Mouse (Mus musculus): ENCODE results near the gene Atad1. TPM values are rescaled to one million over a fixed set of nuclear protein-coding genes. Genes with fewer than 3 reads are reported as not detected.
"Not testable (repeated sequence)": the region's sequence is repeated elsewhere in the genome, so short reads cannot be mapped to it uniquely, and the experiment has no call there.

Atad1 gene
- polyA plus RNA-seq, 1 experiment from 2014 or later: 125 TPM

DNA sequence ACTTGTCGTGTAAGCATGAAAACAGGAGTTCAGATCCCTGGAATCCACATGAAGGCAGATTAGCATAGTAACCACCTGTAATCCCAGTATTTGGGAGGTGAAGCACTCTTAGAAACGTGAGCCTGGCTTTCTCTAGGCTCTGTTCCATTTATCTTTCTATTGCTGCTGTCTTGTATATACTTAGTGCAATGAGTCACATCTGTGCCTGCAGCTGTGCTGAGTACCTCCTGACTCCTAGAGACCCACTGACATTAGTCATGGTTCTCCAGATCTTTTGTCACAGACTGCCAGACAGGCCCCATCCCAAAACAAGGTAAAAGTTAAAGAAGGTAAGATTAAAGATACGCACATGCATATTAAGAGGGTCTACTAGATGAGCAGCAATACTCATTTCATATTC is 37.4 kb downstream of the Atad1 start:
- no peak overlapping the region for H3K4me2 ChIP-seq
- ATAC-seq (ENCODE audit: low FRiP score): no peak
- no peaks in the 10 kb centered on the region for H3K27me3 ChIP-seq
- H3K4me3 ChIP-seq: no peak overlapping the region
- 86% methylated on average over 3 of the region's 3 CpGs for WGBS
- peaks cover 73% of the 10 kb centered on the region for H3K36me3 ChIP-seq
- H3K9ac ChIP-seq: no peak overlapping the region
- no peak overlapping the region for H3K27ac ChIP-seq
- no peaks in the 10 kb centered on the region for H3K4me1 ChIP-seq (replicated peaks)
- no peaks in the 10 kb centered on the region for H3K9me3 ChIP-seq

DNA sequence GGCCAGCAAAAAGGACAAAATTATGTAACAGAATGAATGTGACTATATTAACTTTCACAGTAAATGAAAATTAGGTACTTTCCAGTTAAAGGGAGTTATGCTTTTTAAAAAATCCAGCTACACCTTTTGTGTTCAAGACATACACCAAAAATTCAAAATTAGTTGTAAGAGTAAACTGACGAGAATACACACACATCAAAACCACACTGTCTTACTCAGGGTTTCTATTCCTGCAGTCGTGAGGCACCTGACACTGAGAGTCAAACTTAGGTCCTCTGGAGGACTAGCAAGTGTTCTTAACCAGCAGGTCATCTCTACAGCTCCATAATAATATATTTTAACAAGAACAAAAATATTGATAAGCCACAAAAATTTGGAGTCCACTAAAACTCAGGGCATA is 42.9 kb downstream of the Atad1 start:
- Histone ChIP-seq H3K36me3 (peaks cover 74% of the 10 kb centered on the region), H3K27me3 (no peaks in the 10 kb centered on the region), H3K27ac (no peak overlapping the region), H3K9ac (no peak overlapping the region), H3K9me3 (no peaks in the 10 kb centered on the region), H3K4me2 (no peak overlapping the region), H3K4me3 (no peak overlapping the region), H3K4me1 (replicated peaks) (no peaks in the 10 kb centered on the region)
- no peak for ATAC-seq (ENCODE audit: low FRiP score)
- 93% methylated on average over 2 of the region's 2 CpGs for WGBS

DNA sequence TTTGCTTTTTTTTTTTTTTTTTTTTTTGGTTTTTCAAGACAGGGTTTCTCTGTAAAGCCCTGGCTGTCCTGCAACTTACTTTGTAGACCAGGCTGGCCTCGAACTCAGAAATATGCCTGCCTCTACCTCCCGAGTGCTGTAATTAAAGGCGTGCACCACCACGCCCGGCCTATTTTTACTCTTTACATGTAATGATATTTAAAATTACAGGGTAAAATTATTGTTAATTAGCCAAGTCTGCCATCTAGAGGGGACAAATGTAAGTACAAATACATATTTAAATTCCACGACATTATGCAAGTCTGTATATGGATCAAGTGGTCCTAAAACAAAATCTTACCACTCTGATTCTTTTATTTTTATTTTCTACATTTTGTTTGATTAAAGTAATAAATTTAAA is 49.9 kb downstream of the Atad1 start:
- Histone ChIP-seq H3K9ac (no peak overlapping the region), H3K4me3 (no peak overlapping the region), H3K9me3 (no peaks in the 10 kb centered on the region), H3K27ac (no peak overlapping the region), H3K27me3 (no peaks in the 10 kb centered on the region), H3K4me1 (replicated peaks) (no peaks in the 10 kb centered on the region), H3K4me2 (no peak overlapping the region), H3K36me3 (peaks cover 50% of the 10 kb centered on the region)
- ATAC-seq (ENCODE audit: low FRiP score): no peak
- WGBS: 81% methylated on average over 6 of the region's 6 CpGs

DNA sequence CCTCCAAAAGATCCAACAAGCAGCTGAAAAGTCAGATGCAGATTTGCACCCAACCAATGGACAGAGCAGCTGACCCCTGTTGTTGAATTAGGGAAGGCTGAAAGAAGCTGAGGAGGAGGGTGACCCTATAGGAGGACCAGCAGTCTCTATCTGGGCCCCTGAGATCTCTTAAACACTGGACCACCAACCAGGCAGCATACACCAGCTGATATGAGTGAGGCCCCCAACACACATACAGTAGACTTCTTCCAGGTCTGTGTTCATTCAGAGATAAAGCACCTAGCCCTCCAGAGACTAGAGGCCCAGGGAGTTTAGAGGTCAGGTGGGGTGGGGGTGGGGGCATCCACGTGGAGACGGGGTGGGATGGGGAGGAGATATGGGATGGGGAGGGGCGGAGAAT is 51.4 kb downstream of the Atad1 start:
- H3K36me3 ChIP-seq: peaks cover 40% of the 10 kb centered on the region
- not testable (repeated sequence) for ATAC-seq (ENCODE audit: low FRiP score); H3K27me3 ChIP-seq; H3K4me2 ChIP-seq; H3K9ac ChIP-seq; H3K27ac ChIP-seq; H3K4me1 ChIP-seq (replicated peaks); H3K4me3 ChIP-seq; H3K9me3 ChIP-seq
- WGBS: 89% methylated on average over 3 of the region's 3 CpGs

DNA sequence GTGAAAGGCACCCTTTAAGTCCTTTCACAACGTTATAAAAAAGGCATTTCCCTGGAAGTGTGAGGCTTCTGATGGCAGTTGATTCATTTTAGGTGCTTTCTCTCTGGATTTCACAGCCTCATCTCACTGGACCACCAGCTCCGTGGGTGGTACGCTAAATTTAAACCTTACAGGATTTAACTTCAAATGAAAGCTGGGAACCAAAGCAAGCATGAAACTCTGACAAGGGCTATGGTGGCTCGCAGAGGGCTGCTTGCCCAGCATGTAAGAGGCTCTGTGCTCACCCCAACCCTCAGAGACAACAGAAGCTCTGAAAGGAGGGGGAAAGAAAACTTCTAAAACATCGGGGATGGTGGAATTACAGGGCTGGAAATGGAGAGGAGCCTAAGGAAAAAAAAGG is 51.9 kb downstream of the Atad1 start:
- Histone ChIP-seq H3K9ac (no peak overlapping the region), H3K27ac (no peak overlapping the region), H3K36me3 (peaks cover 39% of the 10 kb centered on the region), H3K27me3 (no peaks in the 10 kb centered on the region), H3K4me1 (replicated peaks) (no peaks in the 10 kb centered on the region), H3K9me3 (no peaks in the 10 kb centered on the region), H3K4me2 (no peak overlapping the region), H3K4me3 (no peak overlapping the region)
- ATAC-seq (ENCODE audit: low FRiP score): no peak
- 87% methylated on average over 5 of the region's 5 CpGs for WGBS

DNA sequence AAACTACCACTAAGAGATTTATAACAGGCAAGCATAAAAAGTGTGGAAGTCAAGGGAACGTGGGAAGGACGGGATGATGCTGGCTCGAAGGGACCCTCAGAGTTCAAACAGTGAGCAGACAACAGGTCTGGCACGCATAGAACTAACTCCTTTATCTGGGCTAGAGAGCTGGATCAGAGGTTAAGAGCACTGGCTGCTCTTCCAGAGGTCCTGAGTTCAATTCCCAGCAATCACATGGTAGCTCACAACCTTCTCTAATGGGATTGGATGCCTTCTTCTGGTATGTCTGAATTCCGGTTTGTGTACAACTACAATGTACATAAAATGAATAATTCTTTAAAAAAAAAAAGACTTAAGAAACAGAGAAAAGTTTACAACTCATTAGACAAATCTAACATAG is 56.5 kb downstream of the Atad1 start:
- 92% methylated on average over 5 of the region's 5 CpGs for WGBS
- Histone ChIP-seq H3K4me1 (replicated peaks) (no peaks in the 10 kb centered on the region), H3K4me3 (no peak overlapping the region), H3K27ac (no peak overlapping the region), H3K27me3 (no peaks in the 10 kb centered on the region), H3K9ac (no peak overlapping the region), H3K36me3 (peaks cover 47% of the 10 kb centered on the region), H3K4me2 (no peak overlapping the region), H3K9me3 (no peaks in the 10 kb centered on the region)
- ATAC-seq (ENCODE audit: low FRiP score): no peak

DNA sequence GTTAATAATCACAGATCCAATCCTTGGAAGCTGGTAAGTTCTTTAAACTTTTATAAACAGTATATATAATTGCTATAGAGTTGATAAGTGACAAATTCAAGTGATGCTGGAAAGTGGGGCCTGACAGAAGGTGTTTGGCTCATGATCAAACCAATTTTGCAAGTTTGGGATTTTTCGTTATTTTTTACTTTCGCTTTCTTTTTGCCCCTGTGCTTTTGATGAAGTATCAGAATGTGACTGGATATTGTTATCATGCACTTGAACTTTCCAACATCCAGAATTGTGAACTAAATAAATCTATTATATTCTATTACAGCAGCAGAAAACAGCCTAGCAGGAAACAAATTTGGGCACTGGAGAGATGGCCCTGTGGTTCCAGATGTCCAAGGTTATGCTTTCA is 58.7 kb downstream of the Atad1 start:
- Histone ChIP-seq H3K4me1 (replicated peaks) (no peaks in the 10 kb centered on the region), H3K36me3 (peaks cover 42% of the 10 kb centered on the region), H3K9ac (no peak overlapping the region), H3K27me3 (no peaks in the 10 kb centered on the region), H3K9me3 (no peaks in the 10 kb centered on the region), H3K4me3 (no peak overlapping the region), H3K4me2 (no peak overlapping the region), H3K27ac (no peak overlapping the region)
- no peak for ATAC-seq (ENCODE audit: low FRiP score)
- WGBS: 97% methylated on average over 2 of the region's 2 CpGs

DNA sequence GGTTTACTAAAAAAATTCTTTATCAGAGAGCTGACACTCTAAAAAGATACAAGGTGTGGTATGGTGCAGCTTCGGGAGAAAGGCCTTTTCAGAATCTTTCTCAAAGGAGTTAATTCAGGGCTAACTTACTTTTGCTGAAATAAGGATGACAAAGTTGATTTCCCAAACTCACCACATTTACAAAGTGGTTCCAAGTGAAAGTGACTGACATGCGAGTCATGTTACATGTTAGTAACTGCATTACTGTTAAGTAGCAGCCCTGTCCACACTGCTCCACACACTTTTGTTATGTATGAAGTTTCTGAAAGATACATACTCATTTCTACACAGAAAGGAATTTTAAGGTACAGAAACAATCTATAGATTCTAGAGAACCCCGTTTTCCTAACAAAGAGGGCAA is 63.8 kb downstream of the Atad1 start:
- H3K4me3 ChIP-seq: no peak overlapping the region
- WGBS: 92% methylated on average over 3 of the region's 3 CpGs
- no peaks in the 10 kb centered on the region for H3K4me1 ChIP-seq (replicated peaks)
- no peak overlapping the region for H3K27ac ChIP-seq
- no peak overlapping the region for H3K9ac ChIP-seq
- no peaks in the 10 kb centered on the region for H3K27me3 ChIP-seq
- H3K4me2 ChIP-seq: no peak overlapping the region
- peaks cover 38% of the 10 kb centered on the region for H3K36me3 ChIP-seq
- ATAC-seq (ENCODE audit: low FRiP score): no peak
- no peaks in the 10 kb centered on the region for H3K9me3 ChIP-seq

DNA sequence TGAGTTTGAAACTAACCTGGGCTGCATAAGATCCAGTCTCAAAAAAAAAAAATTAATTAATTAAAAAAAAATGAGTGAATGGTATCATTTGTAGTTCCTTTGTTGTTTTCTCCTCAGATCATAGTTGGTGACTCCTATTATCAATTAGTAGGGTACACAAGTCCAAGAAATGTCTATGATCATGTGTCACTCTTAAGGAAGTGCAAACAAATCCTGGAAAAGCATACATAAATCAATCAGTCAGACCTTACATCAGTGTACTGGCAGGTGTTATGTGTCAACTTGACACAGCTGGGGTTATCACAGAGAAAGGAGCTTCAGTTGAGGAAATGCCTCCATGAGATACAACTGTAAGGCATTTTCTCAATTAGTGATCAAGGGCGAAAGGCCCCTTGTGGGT is 71.8 kb downstream of the Atad1 start:
- not testable (repeated sequence) for H3K27me3 ChIP-seq; ATAC-seq (ENCODE audit: low FRiP score); H3K9ac ChIP-seq; H3K9me3 ChIP-seq; H3K4me2 ChIP-seq; H3K4me3 ChIP-seq; H3K4me1 ChIP-seq (replicated peaks); H3K27ac ChIP-seq
- H3K36me3 ChIP-seq: peaks cover 23% of the 10 kb centered on the region
- 79% methylated on average over 1 of the region's 1 CpGs for WGBS

DNA sequence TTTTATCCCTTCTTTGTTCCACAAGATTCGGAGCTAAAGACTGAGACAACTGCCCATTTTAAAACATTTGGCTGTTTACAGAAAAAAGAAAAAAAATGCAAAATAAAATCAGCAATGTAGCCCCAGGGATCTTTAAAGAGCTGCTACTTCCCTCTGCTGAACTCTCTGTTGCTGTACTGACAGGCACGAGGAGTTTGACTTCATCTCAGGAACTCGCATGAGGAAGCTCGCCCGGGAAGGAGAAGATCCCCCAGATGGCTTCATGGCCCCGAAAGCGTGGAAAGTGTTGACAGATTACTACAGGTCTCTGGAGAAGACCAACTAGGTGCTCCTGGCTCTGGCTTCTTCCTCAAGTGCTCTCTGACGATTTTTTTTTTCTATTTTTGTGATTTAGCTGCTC is 74.3 kb downstream of the Atad1 start:
- H3K9ac ChIP-seq: no peak overlapping the region
- no peaks in the 10 kb centered on the region for H3K9me3 ChIP-seq
- no peak overlapping the region for H3K4me3 ChIP-seq
- no peak overlapping the region for H3K27ac ChIP-seq
- no peaks in the 10 kb centered on the region for H3K27me3 ChIP-seq
- H3K4me2 ChIP-seq: no peak overlapping the region
- no peak for ATAC-seq (ENCODE audit: low FRiP score)
- no peaks in the 10 kb centered on the region for H3K4me1 ChIP-seq (replicated peaks)
- 91% methylated on average over 8 of the region's 8 CpGs for WGBS
- H3K36me3 ChIP-seq: peaks cover 13% of the 10 kb centered on the region

DNA sequence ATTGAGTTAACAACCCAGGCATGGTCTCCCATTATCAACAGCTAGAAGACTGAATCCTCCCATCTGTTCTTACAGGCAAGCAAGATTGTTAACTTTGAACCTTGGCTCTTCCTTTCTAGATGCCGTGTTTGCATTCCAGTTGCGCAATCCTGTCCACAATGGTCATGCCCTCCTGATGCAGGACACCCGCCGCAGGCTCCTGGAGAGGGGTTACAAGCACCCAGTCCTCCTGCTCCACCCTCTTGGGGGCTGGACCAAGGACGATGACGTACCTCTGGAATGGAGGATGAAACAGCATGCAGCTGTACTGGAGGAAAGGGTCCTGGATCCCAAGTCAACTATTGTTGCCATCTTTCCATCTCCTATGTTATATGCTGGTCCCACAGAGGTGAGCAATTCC is 76.7 kb downstream of the Atad1 start:
- Histone ChIP-seq H3K9me3 (no peaks in the 10 kb centered on the region), H3K27me3 (no peaks in the 10 kb centered on the region), H3K4me1 (replicated peaks) (no peaks in the 10 kb centered on the region), H3K4me3 (no peak overlapping the region), H3K36me3 (peaks cover 13% of the 10 kb centered on the region), H3K4me2 (no peak overlapping the region), H3K9ac (no peak overlapping the region), H3K27ac (no peak overlapping the region)
- ATAC-seq (ENCODE audit: low FRiP score): no peak
- WGBS: 93% methylated on average over 6 of the region's 6 CpGs

DNA sequence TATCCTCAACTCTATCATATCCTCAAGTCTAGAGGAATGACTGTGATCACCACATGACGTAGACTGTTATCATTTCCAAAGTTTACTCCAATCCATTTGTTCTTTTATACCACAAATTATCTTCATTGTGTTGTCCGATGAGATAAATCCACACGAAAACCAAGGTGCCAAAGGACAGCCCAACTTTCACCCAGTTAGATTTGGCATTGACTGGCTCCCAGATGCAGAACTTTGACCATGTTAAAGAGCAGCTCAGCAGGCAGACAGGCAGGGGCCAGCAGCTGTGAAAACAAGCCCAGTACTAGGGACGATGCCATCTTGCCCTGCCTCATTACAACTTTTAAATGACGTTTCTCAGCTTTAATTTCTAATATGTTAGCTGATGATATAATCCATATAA is 80.2 kb downstream of the Atad1 start:
- Histone ChIP-seq H3K4me1 (replicated peaks) (no peaks in the 10 kb centered on the region), H3K4me2 (no peak overlapping the region), H3K27ac (no peak overlapping the region), H3K36me3 (peaks cover 10% of the 10 kb centered on the region), H3K4me3 (no peak overlapping the region), H3K9ac (no peak overlapping the region), H3K9me3 (no peaks in the 10 kb centered on the region), H3K27me3 (no peaks in the 10 kb centered on the region)
- 78% methylated on average over 5 of the region's 5 CpGs for WGBS
- ATAC-seq (ENCODE audit: low FRiP score): no peak

DNA sequence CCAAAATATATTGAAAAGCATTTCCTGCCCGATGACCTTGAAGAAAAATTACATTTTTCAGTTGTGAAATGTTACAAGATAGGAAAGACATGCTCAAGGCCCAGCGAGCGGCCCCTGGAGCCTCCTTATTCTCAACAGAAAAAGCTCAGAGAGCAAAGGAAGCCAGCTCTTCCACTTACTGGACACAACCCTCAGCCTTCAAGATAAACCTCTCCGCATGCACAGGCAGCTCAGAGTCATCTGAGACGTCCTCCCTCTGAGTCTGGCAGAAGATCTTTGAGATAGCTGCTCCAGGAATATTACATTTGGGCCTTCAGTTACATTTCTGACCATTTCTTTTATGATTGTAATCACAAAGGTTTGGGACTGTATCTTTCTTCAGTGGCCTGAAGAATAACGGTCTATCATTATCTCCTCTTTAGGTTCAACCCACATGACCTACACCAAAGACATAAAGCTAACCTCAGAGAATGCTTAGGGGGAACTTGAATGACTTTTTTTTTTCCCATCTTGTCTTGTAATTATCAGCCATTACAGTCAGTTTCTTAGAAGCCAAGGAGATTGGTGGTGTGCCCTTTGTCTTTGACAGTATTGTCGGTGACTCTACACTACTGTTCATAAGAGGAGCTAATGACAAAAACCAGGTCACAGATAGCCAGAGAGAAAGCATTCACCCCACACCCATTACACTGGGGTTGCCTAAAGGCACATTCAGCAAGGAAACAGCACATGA is 85.8 kb downstream of the Atad1 start:
- Histone ChIP-seq H3K27ac (no peak overlapping the region), H3K9ac (no peak overlapping the region), H3K36me3 (no peaks in the 10 kb centered on the region), H3K27me3 (no peaks in the 10 kb centered on the region), H3K4me1 (replicated peaks) (no peaks in the 10 kb centered on the region), H3K4me2 (no peak overlapping the region), H3K4me3 (no peak overlapping the region), H3K9me3 (no peaks in the 10 kb centered on the region)
- 91% methylated on average over 7 of the region's 7 CpGs for WGBS
- ATAC-seq (ENCODE audit: low FRiP score): no peak

Measured in hindbrain, embryonic 13.5 days (tissue).